Mouse (Mus musculus) right cerebral cortex, adult 18-20 months (tissue): Measurements from ENCODE around the gene Oas1h.
"Not testable (repeated sequence)": the region's sequence is repeated elsewhere in the genome, so short reads cannot be mapped to it uniquely, and the experiment has no call there.

Experiments used
- DNase-seq: peaks from one replicate; pipeline ENCODE4 v3.0.0; 2022; ENCODE audit warnings: mixed read lengths

Gene Oas1h

DNA sequence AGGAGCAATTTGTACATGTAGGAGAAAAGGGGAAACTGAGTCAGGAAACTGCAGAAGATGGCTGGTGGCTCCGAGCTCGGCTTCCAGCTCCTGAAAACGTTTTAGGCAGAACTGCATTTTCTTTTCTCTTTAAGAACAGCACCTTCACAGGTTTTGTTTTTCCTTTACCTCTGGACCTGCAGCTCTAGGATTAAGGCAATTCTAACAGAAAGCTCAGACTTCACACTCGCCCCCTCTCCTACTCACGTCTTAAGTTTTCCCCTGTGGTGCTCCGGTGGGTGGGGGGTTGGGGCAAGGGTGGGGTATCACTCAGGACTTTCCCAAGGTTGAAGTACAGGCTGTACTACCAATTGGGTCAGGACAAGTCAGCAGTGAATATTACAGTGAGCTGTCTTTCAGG is 26.6 kb downstream of the Oas1h start:
- no peak for DNase-seq

DNA sequence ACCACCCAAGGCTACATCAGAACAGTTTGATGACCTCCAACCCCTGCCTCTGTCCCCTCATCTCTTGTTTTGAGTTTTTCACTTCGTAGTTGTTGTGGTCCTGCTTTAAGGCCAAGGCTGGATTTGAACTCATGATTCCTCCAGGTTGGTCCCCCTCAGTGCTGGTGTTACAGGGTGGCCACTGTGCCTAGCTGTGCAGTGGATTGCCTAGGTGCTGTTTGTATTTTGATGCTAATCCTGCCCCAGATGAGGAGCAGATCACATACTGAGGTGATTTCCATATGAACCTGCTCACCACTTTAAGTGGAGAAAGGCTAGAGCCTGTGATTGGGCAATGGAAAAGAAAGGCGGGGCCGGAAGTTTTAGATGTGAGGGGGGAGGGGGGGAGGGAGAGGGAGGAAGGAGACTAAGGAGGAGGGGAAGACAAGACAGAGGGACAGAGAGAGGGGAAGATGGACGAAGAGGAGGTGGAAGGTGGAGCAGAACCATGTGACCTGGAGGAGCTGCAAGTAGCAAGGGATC is 27.1 kb downstream of the Oas1h start:
- DNase-seq: not testable (repeated sequence)

DNA sequence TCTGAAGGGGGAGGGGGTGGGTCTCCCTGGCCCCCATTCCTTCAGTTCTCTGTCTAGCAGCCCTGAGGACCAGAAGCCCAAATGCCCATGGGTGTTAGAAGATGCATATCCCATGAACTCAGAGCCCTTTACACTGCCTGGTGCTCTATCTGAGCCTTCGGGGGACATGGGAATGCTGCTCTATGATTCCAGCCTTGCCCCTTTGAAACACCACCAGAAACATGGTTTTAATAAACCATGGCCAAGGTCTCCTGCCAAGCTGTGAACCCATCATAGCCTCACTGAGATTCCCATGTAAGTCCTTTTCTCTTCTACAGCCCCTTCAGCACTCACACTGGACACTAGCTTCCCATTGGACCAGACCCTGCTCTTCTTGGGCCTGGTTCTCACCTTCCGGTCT is 28.8 kb downstream of the Oas1h start:
- DNase-seq: no peak

DNA sequence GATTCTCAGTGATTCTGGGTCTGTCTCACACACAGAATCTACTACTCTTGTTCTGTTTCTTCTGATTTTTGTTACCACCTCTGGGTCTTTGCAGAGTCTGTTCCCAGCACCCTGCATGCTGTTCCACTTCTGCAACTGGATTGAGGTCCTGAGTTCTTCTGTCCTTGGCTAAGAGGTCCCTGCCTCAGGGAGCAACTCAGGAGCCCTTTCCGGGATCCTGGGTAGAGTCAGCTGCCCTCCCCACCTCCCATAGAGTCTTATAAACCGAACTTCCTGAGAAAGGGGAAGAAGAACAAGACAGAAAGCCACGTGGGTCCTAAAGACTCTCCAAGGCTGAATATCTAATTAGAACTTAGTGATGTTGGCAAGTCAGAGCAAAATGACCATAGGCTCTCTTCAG is 29.8 kb downstream of the Oas1h start:
- DNase-seq: no peak

DNA sequence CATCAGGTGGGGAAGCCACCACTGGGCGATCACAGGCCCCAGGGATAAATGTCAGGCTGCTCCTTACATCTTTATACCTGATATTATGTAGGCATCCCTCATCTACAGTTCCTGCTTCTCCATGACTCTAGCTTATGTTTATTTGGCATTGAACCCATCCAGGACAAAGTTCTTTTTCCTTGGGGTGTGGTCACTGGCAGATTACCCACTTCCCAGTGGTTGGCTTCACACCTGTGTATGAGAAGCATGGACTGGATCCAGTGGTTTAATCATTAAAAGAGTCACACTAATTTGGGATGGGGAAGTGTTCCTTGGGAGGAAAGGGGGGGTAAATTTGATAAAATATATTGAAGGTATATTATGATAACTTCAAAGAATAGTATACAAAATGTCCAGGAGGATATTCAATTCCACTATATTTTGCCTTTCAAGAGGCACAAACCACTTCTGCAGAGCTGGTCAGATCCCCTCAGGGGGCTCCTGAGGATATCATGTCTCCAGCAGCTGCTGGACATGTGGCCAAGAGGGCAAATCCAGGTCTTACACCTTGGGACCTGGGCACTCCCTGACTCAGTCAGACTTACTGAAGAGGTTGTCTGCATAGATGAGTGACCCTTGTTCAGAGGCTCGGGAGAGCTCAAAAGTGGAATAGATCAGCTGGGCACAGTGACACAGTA is 30.5 kb downstream of the Oas1h start:
- not testable (repeated sequence) for DNase-seq

DNA sequence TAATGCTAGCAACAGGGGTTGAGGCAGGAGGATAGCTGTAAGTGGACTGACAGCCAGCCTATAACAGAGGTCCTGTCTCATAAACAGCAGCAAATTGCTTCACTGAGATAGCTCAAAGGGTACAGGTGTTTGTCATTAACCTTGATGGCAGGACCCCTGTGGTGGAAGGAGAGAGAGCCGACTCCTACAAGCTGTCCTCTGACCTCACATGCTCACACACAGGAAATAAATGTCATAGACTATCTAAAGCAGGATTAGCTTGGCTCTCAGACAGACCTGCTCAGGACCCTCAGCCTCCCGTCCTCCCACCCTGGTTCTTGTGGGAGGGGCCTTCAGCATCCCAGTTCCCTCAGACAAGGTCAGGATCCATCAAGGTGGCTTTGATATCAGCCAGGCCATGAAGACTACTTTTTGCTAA is 31.0 kb downstream of the Oas1h start:
- DNase-seq: no peak

DNA sequence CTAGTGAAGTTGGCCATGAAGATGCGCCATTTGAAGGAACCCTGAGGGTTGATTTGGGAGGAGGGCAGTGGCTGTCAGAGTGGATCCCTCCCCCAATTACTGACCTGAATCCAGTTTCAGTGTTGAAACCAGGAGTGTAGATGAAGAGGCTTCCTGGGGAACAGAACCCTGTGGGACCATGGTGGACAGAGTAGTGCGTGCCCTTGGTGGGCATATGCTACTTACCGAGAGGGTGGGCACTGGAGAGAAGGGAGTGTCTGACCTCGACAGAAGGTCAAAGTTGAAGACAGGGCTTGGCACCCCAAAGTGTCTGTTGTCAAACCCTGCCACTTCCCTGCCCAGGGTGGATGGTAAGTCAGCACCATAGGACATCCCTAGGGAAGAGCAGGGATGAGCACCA is 32.6 kb downstream of the Oas1h start:
- DNase-seq: not testable (repeated sequence)

DNA sequence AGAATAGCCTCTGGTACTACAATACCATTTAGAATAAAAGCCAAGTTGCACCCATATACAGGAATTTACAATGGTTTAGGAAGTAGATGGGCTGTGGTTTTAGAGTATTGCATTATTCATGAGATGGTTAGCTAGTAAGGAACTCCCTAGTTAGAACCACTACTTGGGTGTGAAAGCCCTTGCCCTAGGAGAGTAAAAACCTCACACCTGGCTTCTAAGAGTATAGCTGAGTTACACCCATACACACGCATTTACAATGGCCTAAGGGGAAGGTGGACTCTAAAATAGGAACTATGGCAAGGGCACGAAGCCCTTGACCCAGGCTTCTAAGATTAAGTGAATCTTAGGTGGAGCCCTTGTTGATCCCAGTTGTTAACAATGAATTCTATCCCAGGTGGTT is 33.5 kb downstream of the Oas1h start:
- DNase-seq: not testable (repeated sequence)

DNA sequence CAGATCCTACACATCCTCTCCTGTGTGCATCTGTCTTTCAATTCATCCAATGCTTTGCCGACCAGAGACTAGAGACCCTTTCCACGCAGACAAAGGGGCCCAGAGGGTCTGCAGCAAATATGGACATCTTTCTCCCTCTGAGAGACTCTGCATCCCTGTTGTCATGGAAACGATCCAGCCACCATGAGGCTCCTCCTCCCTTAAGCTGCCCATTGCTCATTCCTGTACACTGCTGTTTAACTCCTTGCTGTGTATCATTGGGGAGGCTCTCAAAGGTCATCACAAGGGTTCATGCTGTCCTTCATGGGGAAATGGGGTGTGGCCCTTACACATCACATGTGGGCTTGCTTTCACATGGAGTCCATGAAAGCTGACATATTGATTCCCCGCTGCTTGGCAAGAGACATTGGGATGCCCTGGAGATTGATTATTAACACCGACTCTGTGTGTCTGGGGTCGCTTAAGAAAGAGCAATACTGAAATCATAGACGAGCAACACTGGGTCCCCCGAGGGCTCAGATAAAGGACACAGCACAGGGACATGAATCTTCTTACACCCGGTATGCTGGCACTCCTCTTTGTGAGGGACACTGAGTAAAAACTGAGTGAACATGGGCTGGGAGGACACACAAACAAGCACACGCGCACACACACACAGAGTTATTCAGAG is 34.1 kb downstream of the Oas1h start:
- no peak for DNase-seq

DNA sequence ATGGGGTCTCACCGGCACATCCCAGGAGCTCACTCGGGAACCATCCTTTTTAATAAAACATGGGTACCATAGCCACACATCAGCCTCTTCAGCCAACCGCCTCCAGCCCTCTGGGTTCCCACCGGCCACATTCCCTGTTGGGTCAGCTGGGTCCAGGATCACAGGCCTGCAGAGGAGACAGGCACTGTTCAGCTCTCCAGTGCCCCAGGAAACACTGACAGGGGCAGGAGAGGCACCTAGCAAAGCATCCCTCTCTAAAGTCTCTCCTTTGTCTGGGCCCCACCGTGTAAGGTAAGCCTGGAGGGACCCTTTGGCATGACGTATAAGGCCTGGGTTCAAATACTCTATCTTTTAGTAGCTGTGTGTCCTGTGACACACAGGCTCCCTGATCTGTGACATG is 37.1 kb downstream of the Oas1h start:
- DNase-seq: no peak

DNA sequence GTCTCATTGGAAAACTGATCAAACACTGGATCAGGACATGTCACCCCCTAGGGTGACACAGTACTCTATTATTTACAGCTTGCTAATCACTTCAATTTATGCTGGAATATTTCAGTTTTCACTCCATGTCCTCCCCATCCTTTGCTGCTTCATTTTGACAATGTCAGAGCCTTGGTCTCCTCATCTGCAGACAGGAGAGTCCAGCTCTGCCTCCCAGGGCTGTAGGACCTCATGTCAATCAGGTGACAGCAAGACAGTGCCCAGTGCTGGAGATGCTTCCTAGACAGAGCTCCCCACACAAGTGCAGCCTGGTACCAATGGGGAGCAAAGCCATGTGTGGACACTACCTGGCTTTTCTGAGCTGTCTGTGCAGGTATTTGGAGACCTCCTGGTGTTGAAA is 37.5 kb downstream of the Oas1h start:
- DNase-seq: no peak

DNA sequence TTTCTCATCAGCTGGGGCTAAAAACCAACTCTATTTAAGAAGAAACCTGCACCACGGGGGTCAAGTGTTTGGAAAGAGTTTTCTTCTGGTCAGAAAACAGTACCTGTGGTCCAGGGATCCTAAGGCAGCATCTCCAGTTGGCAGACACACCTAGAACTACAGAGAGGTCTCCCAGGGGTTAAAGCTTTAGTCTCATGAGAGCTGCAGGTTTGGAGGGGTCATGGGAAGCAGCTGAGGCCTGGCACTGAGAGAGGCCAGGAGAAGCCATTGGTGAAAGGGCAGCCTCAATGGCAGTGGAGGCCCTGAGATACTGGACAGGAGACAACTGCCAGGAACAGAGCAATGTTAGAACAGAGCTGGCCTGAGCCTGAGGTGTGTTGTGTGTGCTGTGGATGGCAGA is 39.4 kb downstream of the Oas1h start:
- no peak for DNase-seq

DNA sequence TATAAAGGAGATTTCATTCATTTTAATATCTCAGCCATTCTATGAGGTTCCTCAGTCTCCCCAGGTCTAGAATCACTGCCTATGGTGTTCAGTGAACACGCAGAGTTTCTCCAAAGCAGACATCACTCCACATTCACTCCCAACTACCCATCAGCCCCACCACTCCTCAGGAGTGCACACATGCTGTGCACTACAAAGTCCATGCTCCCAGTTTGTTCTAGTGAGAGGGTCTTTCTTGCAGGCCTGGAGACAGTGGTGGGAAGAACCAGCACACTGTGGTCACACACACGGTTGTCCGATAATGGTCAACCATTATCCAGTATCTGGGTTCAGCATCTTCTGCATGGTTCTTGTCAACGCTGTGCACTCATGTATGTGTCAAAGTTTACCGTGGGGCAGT is 40.8 kb downstream of the Oas1h start:
- DNase-seq: no peak

DNA sequence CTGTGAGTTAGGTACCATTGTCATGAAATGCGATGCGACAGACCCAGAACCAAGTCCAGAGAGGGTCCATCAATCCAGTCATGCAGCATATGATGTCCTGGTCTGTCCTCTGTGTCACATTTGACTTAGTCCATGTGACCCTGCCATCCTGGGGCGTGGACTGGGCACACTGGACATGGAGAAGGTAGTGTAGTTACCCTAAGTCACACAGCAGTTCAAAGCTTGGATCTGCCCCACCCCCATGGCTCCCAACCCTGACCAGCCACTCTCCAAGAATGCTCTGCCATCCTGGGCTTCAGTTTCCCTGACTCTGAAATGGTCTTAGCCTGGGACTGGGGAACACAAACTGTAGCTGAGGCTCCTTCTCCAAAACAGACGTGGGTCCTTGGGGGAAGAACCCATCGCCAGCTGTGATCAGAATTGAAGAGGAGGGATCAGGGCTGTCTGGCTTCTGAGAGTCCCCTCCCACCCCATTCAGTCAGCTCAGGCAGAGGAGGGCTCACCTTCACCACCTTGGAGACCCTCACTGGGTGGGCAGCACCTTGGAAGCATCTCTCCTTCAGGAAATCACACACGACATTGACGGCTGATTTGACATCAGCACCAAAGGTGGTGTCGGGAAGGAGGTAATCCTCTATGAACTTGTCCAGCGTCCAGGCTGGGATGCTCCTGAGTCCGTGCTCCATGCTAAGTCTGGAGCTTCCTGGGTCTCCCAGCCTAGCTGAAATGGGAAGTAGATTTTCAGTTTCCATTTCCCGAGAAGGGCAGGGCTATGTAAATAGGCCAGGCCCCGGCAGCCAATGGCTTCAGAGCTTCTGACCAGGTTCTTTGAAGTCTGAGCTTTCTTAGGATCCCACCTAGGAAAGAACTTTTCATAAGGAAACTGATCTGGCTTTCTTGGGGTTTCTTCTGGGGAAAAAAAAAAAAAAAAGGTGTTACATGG is 45.8 kb downstream of the Oas1h start, which contains the start of gene Oas1a:
Gene Oas1a, minus strand, starts transcription at position 731 of the 943 bp plus-strand sequence.
- DNase-seq: not testable (repeated sequence)

DNA sequence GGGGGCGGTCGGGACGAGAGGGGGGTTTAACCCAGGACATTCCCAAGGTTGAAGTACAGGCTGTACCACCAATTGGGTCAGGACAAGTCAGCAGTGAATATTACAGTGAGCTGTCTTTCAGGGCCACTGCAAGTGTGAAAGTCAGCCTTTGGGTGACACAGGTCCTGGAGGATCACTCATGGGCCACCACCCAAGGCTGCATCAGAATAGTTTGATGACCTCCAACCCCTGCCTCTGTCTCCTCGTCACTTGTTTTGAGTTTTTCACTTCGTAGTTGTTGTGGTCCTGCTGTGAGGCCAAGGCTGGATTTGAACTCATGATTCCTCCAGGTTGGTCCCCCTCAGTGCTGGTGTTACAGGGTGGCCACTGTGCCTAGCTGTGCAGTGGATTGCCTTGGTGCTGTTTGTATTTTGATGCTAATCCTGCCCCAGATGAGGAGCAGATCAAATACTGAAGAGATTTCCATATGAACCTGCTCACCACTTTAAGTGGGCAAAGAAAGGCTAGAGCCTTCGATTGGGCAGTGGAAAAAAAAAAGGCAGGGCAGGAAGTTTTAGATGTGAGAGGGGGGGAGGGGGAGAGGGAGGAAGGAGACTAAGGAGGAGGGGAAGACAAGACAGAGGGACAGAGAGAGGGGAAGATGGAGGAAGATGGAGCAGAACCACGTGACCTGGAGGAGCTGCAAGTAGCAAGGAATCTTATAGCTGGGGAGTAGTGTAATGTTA is 47.1 kb downstream of the Oas1h start:
- DNase-seq: no peak

DNA sequence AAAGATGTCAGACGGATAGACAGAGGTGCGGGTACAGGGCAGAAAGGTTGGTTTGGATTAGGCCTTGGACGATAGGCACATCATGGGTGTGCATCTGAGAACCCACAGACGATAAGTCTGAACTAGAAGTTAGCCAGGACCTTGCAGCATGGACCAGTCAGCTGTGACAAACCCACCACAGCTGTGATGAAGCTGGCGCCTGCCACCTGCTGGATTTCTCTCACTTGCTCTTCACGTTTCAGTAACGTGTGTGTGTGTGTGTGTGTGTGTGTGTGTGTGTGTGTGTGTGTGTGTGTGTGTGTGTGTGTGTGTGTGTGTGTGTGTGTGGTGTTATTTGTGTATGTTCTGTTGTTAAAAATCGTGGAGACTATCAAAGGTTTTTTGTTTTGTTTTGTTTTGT is 53.0 kb downstream of the Oas1h start, which contains the start of gene Oas1d:
Gene Oas1d, plus strand, starts transcription at position 333 of the 400 bp plus-strand sequence.
- DNase-seq: not testable (repeated sequence)

DNA sequence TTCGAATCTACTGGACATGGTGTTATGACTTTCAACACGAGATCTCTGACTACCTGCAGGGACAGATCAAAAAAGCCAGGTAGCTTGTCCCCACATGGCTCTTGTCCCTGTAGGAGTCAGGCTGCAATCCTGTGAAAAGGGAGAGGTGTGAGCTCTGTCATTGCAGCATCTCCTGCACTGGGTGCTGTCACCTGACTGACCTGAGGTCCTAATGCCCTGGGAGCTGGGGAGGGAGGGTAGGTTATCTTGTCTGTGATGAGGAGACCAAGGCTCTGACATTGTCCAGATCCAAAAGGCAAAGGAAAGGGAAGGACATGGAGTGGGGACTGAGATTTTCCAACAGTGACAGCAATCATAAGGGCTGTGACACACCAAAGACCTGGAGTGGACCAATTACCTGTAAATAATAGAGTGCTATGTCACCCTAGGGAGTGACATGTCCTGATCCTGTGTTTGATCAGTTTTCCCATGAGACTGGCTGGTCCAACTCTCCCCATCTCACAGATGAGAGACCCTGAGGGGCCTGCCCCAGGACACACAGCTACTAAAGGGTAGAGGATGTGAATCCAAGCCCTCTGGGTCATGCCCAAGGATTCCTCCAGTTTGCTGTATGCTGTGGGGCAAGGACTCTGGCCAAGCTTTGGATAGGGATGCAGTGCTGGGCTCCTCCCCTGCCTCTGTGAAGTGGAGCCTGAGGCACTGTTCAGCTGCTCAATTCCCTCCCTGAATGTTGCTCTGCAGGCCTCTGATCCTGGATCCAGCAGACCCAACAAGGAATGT is 58.1 kb downstream of the Oas1h start:
- DNase-seq: not testable (repeated sequence)

DNA sequence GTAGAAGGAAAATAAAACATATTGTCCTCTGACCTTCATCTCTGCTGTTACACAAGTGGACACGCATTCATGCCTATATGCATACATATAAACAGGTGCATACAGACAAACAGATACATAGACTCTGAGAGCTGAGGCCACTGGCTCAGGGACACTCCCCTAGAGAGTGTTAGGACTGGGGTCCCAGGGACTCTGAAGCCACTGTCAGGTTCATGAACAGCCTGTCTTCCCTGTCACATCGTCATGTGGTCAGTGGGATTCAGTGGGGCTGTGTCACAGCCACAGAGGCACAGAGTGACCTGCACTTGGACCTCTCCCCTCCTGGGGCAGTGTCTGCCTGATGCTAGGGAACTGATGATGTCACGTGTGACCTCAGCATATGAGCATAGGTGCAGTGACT is 59.1 kb downstream of the Oas1h start:
- no peak for DNase-seq
